Mouse (Mus musculus) cerebral cortex, adult 2 months (tissue): ENCODE results near the gene Kif18b.

Source experiments
- WGBS: fragments of 180-500 bp; shearing (Covaris S2); methylation state at CpG from one replicate; pipeline ENCODE4 v1.1.7; 2018; 5-methylcytosine and 5-hydroxymethylcytosine counted together

Gene Kif18b

DNA sequence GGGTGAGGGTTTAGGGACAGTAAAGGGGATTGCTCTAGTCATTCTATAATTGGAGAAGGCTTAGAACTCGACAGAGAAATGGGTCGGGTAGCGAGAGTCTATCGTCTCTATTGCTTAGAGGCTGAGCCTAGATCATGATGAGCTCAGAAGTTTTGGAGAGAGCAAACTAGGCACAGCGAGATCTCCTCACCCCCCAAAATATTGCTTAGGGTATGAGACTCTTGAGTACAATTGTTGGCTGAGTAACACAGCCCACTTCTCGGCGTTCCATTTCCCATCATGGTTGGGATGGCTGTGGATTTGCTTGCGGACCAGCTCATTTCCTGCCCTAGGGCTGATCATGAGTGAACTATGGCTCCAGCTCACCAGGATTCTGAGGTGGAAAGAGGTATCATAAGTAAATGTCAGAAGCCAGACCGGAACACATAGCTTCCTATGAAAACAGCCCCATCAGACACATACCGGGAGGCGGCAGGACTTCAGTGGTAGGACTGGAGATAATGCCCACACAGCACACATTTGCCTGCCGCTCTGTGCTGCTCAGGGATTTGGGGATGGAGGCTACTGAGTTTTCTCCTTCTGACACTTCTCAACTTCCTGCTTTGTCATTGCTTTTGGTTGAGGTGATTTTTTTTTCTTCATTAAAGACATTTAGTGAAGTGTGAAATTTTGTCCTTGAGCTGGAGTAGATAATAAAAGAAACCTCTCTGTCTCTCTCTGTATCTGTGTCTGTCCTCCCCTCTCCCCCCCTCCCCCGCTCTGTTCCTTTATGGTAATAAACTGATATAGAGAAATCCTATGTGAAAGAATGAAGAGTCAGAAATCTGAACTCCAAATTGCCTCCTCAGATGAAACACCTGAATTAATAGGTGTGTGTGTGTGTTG lies 43.4 kb downstream of the Kif18b start:
- 7% methylated on average over 13 of the region's 13 CpGs for WGBS

DNA sequence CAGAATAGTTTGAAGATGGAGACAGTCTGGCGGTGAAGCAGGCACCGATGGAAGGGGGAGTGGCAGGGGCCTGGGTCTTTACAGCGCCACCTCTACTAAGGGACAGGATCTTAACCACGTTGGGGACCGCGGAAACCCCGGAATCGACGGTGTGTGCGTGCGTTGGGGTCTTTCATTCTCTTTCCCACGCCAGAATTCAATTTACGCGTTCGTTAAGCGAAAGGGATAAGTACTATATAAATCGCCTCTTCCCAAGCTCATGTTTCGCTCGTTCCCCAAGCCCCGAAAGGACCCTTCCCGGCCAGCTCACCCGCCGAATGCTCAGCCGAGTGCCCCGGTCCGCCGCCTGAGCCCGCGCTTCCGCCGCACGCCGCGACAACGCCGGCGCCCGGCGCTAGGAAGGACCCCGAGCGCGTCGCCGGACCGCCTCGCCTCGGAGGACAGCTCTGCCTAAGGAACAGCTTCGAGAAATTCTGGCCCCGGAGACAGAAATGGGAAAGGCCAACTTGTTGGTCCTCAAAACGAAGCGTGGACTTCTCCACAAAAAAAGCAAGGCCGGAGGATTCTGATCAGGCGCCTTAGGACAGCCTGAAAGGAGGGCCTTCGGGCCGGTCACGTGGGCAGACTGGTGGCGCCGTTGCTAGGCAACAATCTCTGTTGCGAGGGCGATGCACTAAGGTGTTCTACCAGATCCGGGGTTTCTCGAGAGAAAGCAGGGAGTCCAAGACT lies 44.2 kb downstream of the Kif18b start, which contains the start of the genes Eftud2 and Ccdc103:
TSS of gene Eftud2 (minus strand) at position 401 of the 729 bp plus-strand sequence.
TSS of gene Ccdc103 (plus strand) at position 620 of the 729 bp plus-strand sequence.
- WGBS: under 1% methylated on average over 62 of the region's 62 CpGs

- 50% methylated on average over 2 of the region's 2 CpGs for WGBS
Measured at GRCm38 (mm10) chr11:102879558-102879957, 45.4 kb downstream of the Kif18b start.

GRCm38 (mm10) chr11:102874801-102875334 lies 50.1 kb downstream of the Kif18b start:
- WGBS: 35% methylated on average over 7 of the region's 7 CpGs

- 14% methylated on average over 4 of the region's 4 CpGs for WGBS
Measured at GRCm38 (mm10) chr11:102864272-102864671, 60.7 kb downstream of the Kif18b start.

DNA sequence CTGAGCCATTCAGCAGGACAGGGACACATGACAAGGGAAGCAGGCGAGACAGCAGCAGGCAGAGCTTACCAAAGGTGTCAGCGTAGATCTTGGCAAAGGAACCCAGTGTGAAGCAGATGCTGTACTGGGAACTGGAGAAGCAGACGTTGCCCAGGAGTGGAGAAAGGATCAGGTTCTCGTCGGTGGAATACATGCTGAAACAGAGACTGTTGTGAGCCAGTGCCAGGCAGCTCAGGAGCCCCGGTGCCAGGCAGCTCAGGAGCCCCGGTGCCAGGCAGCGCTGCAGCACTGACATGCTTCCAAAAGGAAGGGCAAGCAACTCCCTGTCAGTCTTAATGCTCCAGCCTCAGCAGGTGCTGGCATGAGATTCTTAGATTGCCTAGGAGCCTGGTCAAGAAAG lies 65.0 kb downstream of the Kif18b start:
- WGBS: 49% methylated on average over 8 of the region's 8 CpGs

- 80% methylated on average over 11 of the region's 11 CpGs for WGBS
Measured at GRCm38 (mm10) chr11:102858951-102859350, 66.0 kb downstream of the Kif18b start.

- 89% methylated on average over 6 of the region's 6 CpGs for WGBS
Measured at GRCm38 (mm10) chr11:102855941-102856340, 69.0 kb downstream of the Kif18b start.
